ENCODE assay signal across 10 mouse cellular contexts in the genomic region with DNA sequence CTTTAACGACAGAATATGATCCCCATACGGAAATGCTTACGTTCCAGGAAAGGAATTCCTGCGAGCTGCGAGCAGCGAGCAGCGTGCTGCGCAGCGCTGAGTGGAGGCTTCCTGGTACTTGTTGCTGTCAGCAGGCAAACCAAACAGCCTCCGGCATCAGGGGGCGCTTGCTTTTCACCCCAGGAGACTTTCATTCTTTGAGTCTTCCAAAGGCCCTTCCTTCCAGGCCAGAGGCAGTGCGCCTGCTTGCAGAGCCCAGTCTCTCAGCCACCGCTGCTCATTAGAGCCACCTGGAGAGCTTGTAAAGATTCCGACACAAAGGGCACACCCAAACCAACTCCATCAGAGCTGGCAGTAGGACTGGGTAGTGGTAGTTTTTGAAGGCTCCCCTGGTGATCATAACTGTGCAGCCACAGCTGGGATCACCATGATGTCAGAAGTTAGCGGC. TPM values are rescaled to one million over a fixed set of nuclear protein-coding genes. Genes with fewer than 3 reads are reported as not detected.
DNase-seq lines count a peak whose midpoint lies in the region.
"Had no signal": no experiment of that assay in that cellular context is flagged by ENCODE, and none has a peak within 500 bp of the region (broad histone marks: within the 10 kb centered on the region; RNA-seq: fewer than 3 reads in every experiment).

No protein-coding gene starts in this region.

- intact Hi-C loops in heart, postnatal 10 days (cut with DNase I), result loop anchor here (10.0 kb wide), 1 partner anchor 313 kb away; no protein-coding TSS in a partner anchor

- peak; percentile 85 for DNase-seq in heart, embryonic 10.5 days (ENCODE audit: low spot score)
- no peak for DNase-seq in heart, adult 8-10 months (ENCODE audit: low spot score)
- DNase-seq in embryo, embryonic 10 days (ENCODE audit: low spot score), result peak; percentile 79
- peak; percentile 51 to 54 for DNase-seq in heart, postnatal 10 days
- DNase-seq in lung, postnatal 10 days, result peak; percentile 33
- DNase-seq in testis, postnatal 10 days (ENCODE audit: low spot score), result no peak
- no peak for DNase-seq in thymus, postnatal 10 days (ENCODE audit: low spot score in 2 of 2)
- DNase-seq in cerebellum, postnatal 36 days, result no peak

- WGBS in heart, embryonic 10.5 days, result 6% methylated on average over 15 of the region's 15 CpGs

- H3K4me3 ChIP-seq in heart, embryonic 10.5 days, result peak overlapping the region; percentile 44

- no peaks in the 10 kb centered on the region for H3K36me3 ChIP-seq in heart, embryonic 10.5 days

- H3K27me3 ChIP-seq in heart, embryonic 10.5 days (ENCODE audit: insufficient read depth, poor library complexity, severe bottlenecking), result peaks cover 18% of the 10 kb centered on the region; the same call in 1 of the 2 replicates
- H3K27me3 ChIP-seq: CH12.LX had no signal

- peak overlapping the region; percentile 77 for H3K27ac ChIP-seq in heart, embryonic 10.5 days

- no peaks in the 10 kb centered on the region for H3K9me3 ChIP-seq in heart, embryonic 10.5 days

- H3K4me1 ChIP-seq in heart, embryonic 10.5 days, result peaks cover 33% of the 10 kb centered on the region

RNA-seq across cellular contexts. Expression of gene Ube2u, which starts 48.9 kb away (rescaled TPM):
- polyA plus RNA-seq in heart, embryonic 10.5 days (2016; fragmentation: Nextera tagmentation; extraction: Ambion mirVana), result 0.30 TPM in 2 replicates
- not detected for total RNA-seq in heart, adult 8-10 months (2022)
- total RNA-seq in heart, postnatal 10 days (2021), result not detected
- total RNA-seq: CH12.LX; heart, postnatal 36 days had no signal

Comparison
In these comparisons a context has a peak if more than half of its experiments do, and no peak if none do; other contexts are left out.
1. DNase-seq: peak in heart, embryonic 10.5 days (single experiment), embryo, embryonic 10 days (single experiment), heart, postnatal 10 days (2 of 2) and lung, postnatal 10 days (single experiment); none in heart, adult 8-10 months (single experiment), testis, postnatal 10 days (single experiment), thymus, postnatal 10 days (0 of 2) and cerebellum, postnatal 36 days (0 of 2).